Mouse (Mus musculus): ENCODE measurements around the gene Acsf3. TPM values are rescaled to one million over a fixed set of nuclear protein-coding genes. Genes with fewer than 3 reads are reported as not detected.
A peak's percentile ranks its signal among the peaks of the same experiment; 100 is the strongest.

The Acsf3 gene
- polyA plus RNA-seq, 1 experiment from 2014 or later: 16.5 TPM

DNA sequence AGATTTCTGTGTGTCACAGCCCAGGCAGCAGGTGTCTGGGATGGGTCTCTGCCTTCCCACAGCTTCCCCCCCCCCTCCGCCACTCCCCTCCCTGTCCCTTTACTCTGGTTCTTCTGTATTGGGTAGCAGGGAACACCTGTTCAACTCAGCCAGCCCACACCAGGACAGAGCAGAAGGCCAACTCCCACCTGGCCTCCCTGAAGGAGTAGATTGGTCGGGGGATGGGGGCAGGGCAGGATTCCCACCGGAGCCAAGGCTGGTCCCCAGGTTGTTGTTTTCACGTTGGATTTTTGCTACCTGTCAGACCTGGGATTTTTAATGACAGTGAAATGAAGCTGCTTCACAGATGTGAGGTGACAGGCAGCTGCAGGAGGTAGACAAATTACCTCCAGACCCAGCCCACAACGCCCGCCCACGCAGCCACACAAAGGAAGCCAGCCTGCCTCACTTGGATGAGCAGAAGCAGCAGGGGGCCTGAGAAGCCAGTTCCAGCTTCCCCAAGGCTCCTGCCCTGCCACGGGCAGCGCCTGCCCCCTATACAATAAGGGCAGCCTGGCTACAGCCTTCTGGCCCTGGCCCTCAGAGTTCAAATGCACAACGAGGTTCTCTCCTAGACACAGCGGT, 36.1 kb upstream of the Acsf3 start:
- DNase-seq (ENCODE audit: low spot score): peak; percentile 55
- peak overlapping the region; percentile 49 for H3K9ac ChIP-seq
- no peaks in the 10 kb centered on the region for H3K36me3 ChIP-seq (replicated peaks; ENCODE audit: control insufficient read depth, insufficient read depth)
- H3K4me2 ChIP-seq (replicated peaks): peak overlapping the region; percentile 26
- H3K4me3 ChIP-seq (replicated peaks; ENCODE audit: low read length): no peak overlapping the region
- WGBS: 9% methylated on average over 11 of the region's 11 CpGs
- no peaks in the 10 kb centered on the region for H3K27me3 ChIP-seq (ENCODE audit: control insufficient read depth, insufficient read depth, low read length)
- no peak for ATAC-seq (ENCODE audit: low FRiP score)
- H3K27ac ChIP-seq: peak overlapping the region; percentile 98
- peaks cover 90% of the 10 kb centered on the region for H3K4me1 ChIP-seq (replicated peaks; ENCODE audit: control insufficient read depth, insufficient read depth, low read length)
- H3K9me3 ChIP-seq (ENCODE audit: control insufficient read depth, low read length): no peaks in the 10 kb centered on the region

DNA sequence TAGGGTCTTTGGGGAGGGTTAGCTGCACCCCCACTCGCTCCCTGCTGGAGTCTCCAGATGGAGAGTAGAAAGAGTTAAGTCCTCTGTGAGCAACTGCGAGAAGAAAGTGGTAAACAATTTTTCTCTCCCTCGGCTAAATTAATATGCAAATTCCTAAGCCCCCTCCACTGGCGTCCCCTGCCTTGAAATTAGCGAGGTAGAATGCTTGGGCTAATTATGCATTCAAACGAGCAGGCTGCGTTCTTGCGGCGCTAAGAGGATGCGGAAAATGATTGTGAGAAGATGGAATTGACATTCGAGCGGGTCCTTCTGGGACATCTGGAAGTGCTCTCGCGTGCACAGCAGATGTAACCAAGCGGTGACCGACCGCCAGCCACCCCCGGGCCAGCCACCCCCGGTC, 32.8 kb upstream of the Acsf3 start:
- H3K27me3 ChIP-seq (ENCODE audit: control insufficient read depth, insufficient read depth, low read length): no peaks in the 10 kb centered on the region
- H3K9me3 ChIP-seq (ENCODE audit: control insufficient read depth, low read length): no peaks in the 10 kb centered on the region
- no peak overlapping the region for H3K9ac ChIP-seq
- H3K4me1 ChIP-seq (replicated peaks; ENCODE audit: control insufficient read depth, insufficient read depth, low read length): peaks cover 91% of the 10 kb centered on the region
- H3K36me3 ChIP-seq (replicated peaks; ENCODE audit: control insufficient read depth, insufficient read depth): no peaks in the 10 kb centered on the region
- ATAC-seq (ENCODE audit: low FRiP score) (peak; percentile 28; the same call in 1 of the 2 replicates), DNase-seq (ENCODE audit: low spot score) (peak; percentile 70)
- peak overlapping the region; percentile 23 for H3K4me2 ChIP-seq (replicated peaks)
- no peak overlapping the region for H3K4me3 ChIP-seq (replicated peaks; ENCODE audit: low read length)
- peak overlapping the region; percentile 98 for H3K27ac ChIP-seq
- 7% methylated on average over 19 of the region's 19 CpGs for whole genome bisulfite sequencing

DNA sequence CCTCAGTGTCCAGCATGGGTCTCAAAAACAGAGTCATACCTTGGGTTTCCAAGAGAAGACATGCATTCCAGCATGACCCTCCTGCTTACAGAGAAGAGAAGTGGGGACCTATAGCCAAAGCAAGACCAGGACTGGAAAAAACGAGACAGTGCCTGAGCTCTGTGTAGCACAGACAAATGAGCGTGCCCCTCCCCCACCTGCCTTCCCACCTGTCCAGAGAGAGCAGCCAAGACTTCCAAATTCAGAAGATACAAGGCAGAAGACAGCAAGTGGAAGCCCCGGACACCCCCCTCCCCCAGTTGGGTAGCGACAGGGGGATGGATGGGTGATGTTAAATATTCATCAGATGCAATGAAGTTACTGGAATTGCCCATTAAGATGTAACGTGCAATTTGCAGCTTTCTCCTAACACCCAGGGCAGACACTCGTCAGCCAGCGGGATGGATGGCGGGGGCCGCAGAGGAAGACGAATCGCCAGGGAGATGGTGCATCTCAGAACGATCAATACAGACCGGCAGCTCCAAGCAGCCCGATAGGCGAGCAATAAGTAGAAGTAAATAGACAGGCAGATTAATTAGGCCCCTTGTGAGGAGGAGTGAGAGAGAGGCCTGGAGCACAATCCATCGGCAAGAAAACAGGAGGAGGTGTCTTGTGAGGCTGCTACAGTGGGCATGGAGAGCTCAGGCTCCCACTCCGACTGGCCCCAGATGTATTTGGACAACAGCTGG, 30.1 kb upstream of the Acsf3 start:
- Histone ChIP-seq H3K27ac (peak overlapping the region; percentile 98), H3K4me3 (replicated peaks; ENCODE audit: low read length) (no peak overlapping the region), H3K9ac (peak overlapping the region; percentile 43), H3K4me2 (replicated peaks) (peak overlapping the region; percentile 43), H3K27me3 (ENCODE audit: control insufficient read depth, insufficient read depth, low read length) (no peaks in the 10 kb centered on the region), H3K36me3 (replicated peaks; ENCODE audit: control insufficient read depth, insufficient read depth) (no peaks in the 10 kb centered on the region), H3K9me3 (ENCODE audit: control insufficient read depth, low read length) (no peaks in the 10 kb centered on the region), H3K4me1 (replicated peaks; ENCODE audit: control insufficient read depth, insufficient read depth, low read length) (peaks cover 82% of the 10 kb centered on the region)
- WGBS: 13% methylated on average over 17 of the region's 17 CpGs
- ATAC-seq (ENCODE audit: low FRiP score) (peak; percentile 64), DNase-seq (ENCODE audit: low spot score) (no peak)

DNA sequence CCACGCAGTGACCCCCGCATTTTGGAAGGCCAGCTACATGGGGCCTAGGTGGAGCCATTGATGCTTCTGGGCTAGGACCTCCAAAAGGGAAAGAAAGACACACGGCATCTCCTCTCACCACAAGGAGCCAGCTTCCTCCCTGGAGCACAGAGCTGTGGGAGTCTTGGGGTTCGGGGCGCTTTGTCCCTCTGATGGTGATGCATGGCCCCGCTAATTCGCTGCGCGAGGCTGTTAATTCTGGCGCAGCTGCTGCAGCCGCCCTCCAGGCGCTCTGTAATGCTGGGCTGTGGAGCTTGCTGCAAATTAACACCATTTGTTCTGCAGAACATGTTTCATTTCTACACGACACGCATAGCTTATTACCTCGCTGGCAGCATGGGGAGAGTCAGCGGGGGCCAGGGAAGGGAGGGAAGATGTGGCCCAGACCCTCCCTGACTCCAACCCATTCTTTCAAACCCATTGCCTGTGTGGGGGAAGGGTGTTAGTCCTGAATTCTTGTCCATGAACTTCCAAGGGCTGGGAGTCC, 29.5 kb upstream of the Acsf3 start:
- peaks cover 81% of the 10 kb centered on the region for H3K4me1 ChIP-seq (replicated peaks; ENCODE audit: control insufficient read depth, insufficient read depth, low read length)
- peak; percentile 72 for ATAC-seq (ENCODE audit: low FRiP score)
- H3K27me3 ChIP-seq (ENCODE audit: control insufficient read depth, insufficient read depth, low read length): no peaks in the 10 kb centered on the region
- no peaks in the 10 kb centered on the region for H3K36me3 ChIP-seq (replicated peaks; ENCODE audit: control insufficient read depth, insufficient read depth)
- H3K4me3 ChIP-seq (replicated peaks; ENCODE audit: low read length): no peak overlapping the region
- peak overlapping the region; percentile 98 for H3K27ac ChIP-seq
- peak overlapping the region; percentile 43 for H3K9ac ChIP-seq
- H3K4me2 ChIP-seq (replicated peaks): peak overlapping the region; percentile 43
- WGBS: 4% methylated on average over 16 of the region's 16 CpGs
- no peaks in the 10 kb centered on the region for H3K9me3 ChIP-seq (ENCODE audit: control insufficient read depth, low read length)
- peak; percentile 74 for DNase-seq (ENCODE audit: low spot score)

DNA sequence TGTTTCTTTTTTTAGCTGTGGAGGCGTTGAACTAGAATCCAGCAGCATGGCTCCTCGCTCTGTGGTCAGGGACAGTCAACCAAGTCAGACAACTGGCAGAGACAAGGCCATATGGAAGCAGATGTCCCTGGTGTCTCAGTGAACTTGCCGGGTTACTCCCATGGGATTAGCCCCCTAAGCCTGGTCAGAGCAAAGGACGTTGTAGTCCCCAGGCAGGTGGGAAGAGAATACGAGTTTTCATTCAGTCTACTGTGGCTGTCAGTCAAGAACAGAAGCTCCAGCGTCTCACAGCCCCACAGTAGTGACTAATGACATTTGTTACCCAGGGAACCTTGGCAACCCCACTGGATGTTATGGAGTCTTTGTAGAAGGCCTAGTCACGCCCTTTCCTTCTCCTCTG, 28.8 kb upstream of the Acsf3 start:
- Histone ChIP-seq H3K27ac (peak overlapping the region; percentile 98), H3K9ac (0 out of 2 replicates have a peak overlapping the region, but pooled peaks have one; percentile 43), H3K27me3 (ENCODE audit: control insufficient read depth, insufficient read depth, low read length) (no peaks in the 10 kb centered on the region), H3K4me1 (replicated peaks; ENCODE audit: control insufficient read depth, insufficient read depth, low read length) (peaks cover 87% of the 10 kb centered on the region), H3K36me3 (replicated peaks; ENCODE audit: control insufficient read depth, insufficient read depth) (no peaks in the 10 kb centered on the region), H3K4me2 (replicated peaks) (peak overlapping the region; percentile 43), H3K9me3 (ENCODE audit: control insufficient read depth, low read length) (no peaks in the 10 kb centered on the region), H3K4me3 (replicated peaks; ENCODE audit: low read length) (no peak overlapping the region)
- WGBS: 22% methylated on average over 7 of the region's 7 CpGs
- no peak for DNase-seq (ENCODE audit: low spot score)
- no peak for ATAC-seq (ENCODE audit: low FRiP score)

DNA sequence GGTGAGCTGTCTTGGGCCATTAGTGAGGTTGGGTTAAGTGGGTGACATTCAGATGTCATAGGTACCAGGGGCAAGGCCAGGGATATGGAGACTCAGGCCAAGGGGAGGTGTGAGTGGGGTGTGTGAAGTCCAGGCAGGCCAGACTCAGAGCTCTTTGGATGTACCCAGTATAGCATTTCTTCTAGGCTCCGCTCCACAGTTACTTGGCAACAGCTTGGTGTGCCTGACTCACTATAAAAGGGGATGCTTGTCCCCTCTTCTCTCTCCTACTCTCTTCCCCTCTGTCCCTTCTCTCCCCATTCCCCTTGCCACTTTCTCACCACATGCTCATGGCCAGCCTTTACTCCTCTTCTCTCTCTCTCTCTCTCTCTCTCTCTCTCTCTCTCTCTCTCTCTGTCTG, 27.5 kb upstream of the Acsf3 start:
- ATAC-seq (ENCODE audit: low FRiP score): no peak
- Histone ChIP-seq H3K9me3 (ENCODE audit: control insufficient read depth, low read length) (no peaks in the 10 kb centered on the region), H3K4me2 (replicated peaks) (no peak overlapping the region), H3K27ac (peak overlapping the region; percentile 98), H3K4me1 (replicated peaks; ENCODE audit: control insufficient read depth, insufficient read depth, low read length) (peaks cover 79% of the 10 kb centered on the region), H3K27me3 (ENCODE audit: control insufficient read depth, insufficient read depth, low read length) (no peaks in the 10 kb centered on the region), H3K36me3 (replicated peaks; ENCODE audit: control insufficient read depth, insufficient read depth) (no peaks in the 10 kb centered on the region), H3K4me3 (replicated peaks; ENCODE audit: low read length) (no peak overlapping the region), H3K9ac (no peak overlapping the region)
- DNase-seq (ENCODE audit: low spot score): no peak
- WGBS: 79% methylated on average over 1 of the region's 1 CpGs

DNA sequence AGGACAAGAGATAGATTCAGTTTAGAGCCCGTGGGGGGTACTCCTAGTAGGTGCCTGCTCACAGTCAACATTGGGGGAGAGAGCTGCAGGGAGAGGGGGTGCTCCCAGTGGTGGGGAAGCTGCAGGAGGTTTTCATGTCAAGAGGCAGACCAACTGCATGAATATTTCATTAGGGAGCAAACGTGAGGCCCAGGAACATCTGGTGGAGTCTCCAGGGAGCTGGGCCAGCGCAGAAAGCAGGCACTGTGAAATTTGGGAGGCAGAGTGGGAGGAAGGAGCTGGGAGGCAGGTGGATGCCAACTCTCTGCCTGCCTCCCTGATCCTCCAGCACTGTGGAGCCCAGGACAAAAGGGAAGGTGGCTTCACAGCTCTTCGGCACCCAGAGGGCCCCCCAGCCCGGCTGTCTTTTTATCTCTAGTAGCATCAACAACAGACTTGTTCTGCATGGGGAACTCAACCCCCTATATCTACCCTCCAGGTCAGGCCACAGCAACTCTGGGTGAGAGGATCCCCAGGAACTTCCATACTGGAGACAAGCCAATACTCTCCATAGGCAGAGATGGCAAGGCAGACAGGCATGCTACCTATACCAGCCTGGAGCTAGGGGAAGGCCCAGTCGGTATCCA, 25.8 kb upstream of the Acsf3 start:
- WGBS: 38% methylated on average over 6 of the region's 6 CpGs
- no peaks in the 10 kb centered on the region for H3K27me3 ChIP-seq (ENCODE audit: control insufficient read depth, insufficient read depth, low read length)
- no peak overlapping the region for H3K9ac ChIP-seq
- H3K4me2 ChIP-seq (replicated peaks): peak overlapping the region; percentile 28
- no peaks in the 10 kb centered on the region for H3K9me3 ChIP-seq (ENCODE audit: control insufficient read depth, low read length)
- H3K4me1 ChIP-seq (replicated peaks; ENCODE audit: control insufficient read depth, insufficient read depth, low read length): peaks cover 63% of the 10 kb centered on the region
- no peak overlapping the region; the same call in 1 of the 2 replicates for H3K4me3 ChIP-seq (replicated peaks; ENCODE audit: low read length)
- peak overlapping the region; percentile 90 for H3K27ac ChIP-seq
- ATAC-seq (ENCODE audit: low FRiP score) (no peak), DNase-seq (ENCODE audit: low spot score) (no peak)
- H3K36me3 ChIP-seq (replicated peaks; ENCODE audit: control insufficient read depth, insufficient read depth): no peaks in the 10 kb centered on the region

DNA sequence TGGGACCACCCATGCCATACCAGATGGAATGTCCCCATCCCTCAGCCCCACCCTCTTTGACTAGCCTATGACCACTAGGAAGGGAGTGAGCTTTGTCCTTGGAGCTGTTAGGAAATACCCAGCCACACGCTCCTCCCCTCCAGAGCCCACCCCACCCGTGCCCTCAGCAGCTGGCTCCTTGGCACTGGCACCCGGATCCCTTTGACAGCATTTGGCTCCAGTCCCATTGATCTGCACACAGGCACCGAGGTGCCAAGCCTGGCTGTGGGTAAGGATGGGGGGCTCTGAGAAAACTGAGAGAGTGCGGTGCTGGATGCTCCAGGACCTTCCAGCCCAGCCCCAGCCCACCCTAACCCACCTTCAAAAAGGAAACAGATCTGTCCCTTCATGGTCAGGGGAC, 23.9 kb upstream of the Acsf3 start:
- peak overlapping the region; percentile 90 for H3K27ac ChIP-seq
- peaks cover 44% of the 10 kb centered on the region for H3K4me1 ChIP-seq (replicated peaks; ENCODE audit: control insufficient read depth, insufficient read depth, low read length)
- no peaks in the 10 kb centered on the region for H3K36me3 ChIP-seq (replicated peaks; ENCODE audit: control insufficient read depth, insufficient read depth)
- H3K9me3 ChIP-seq (ENCODE audit: control insufficient read depth, low read length): no peaks in the 10 kb centered on the region
- no peaks in the 10 kb centered on the region for H3K27me3 ChIP-seq (ENCODE audit: control insufficient read depth, insufficient read depth, low read length)
- 63% methylated on average over 5 of the region's 5 CpGs for WGBS
- H3K4me3 ChIP-seq (replicated peaks; ENCODE audit: low read length): peak overlapping the region; percentile 29
- ATAC-seq (ENCODE audit: low FRiP score) (peak; percentile 78), DNase-seq (ENCODE audit: low spot score) (peak; percentile 75)
- H3K9ac ChIP-seq: peak overlapping the region; percentile 52
- H3K4me2 ChIP-seq (replicated peaks): peak overlapping the region; percentile 28

DNA sequence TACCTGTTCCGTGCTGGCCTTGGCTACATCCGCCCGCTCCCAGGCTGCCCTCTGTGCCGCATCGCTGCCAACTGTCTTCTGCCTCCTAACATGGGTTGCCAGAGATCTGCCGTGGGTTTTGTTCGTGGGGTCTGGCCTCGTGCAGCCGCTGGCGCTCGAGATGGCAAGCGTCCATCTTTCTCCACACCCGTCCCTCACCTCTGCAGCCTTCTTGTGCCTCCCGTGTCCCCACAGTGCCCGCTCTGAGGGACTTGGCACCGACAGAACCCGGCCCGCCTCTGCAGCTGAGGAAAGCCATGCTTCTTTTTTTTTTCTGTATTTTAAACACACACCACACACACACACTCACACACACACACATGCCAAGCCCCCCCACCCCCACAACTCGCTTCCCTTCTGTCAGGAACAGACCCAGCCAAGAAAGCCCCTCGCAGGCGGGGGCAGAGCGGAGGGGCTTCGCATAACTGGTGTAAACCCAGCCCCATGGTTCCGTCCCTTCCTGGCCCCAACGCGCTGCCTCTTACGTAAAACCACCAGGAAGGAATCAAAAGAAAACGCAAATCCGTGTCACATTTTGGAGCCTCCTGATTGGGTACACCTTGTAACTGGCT, 23.1 kb upstream of the Acsf3 start:
- H3K36me3 ChIP-seq (replicated peaks; ENCODE audit: control insufficient read depth, insufficient read depth): no peaks in the 10 kb centered on the region
- no peaks in the 10 kb centered on the region for H3K27me3 ChIP-seq (ENCODE audit: control insufficient read depth, insufficient read depth, low read length)
- peak overlapping the region; percentile 52 for H3K9ac ChIP-seq
- H3K27ac ChIP-seq: peak overlapping the region; percentile 90
- peak overlapping the region; percentile 28 for H3K4me2 ChIP-seq (replicated peaks)
- DNase-seq (ENCODE audit: low spot score): peak; percentile 45
- H3K4me3 ChIP-seq (replicated peaks; ENCODE audit: low read length): peak overlapping the region; percentile 29
- H3K4me1 ChIP-seq (replicated peaks; ENCODE audit: control insufficient read depth, insufficient read depth, low read length): peaks cover 36% of the 10 kb centered on the region
- 59% methylated on average over 29 of the region's 29 CpGs for WGBS
- H3K9me3 ChIP-seq (ENCODE audit: control insufficient read depth, low read length): no peaks in the 10 kb centered on the region
- ATAC-seq (ENCODE audit: low FRiP score): peak; percentile 48

All from hindbrain, embryonic 14.5 days (tissue).